18 mouse cellular contexts compared by ENCODE assay signal in genomic region chr19:43476063-43476462, GRCm38 (mm10). TPM values are rescaled to one million over a fixed set of nuclear protein-coding genes. Genes with fewer than 3 reads are reported as not detected.
"Had no signal": no experiment of that assay in that cellular context is flagged by ENCODE, and none has a peak within 500 bp of the region (broad histone marks: within the 10 kb centered on the region; RNA-seq: fewer than 3 reads in every experiment).

No protein-coding gene starts in this region.

- H3K4me3 ChIP-seq: left cerebral cortex, adult 2 months; liver, embryonic 13.5 days had no signal

- H3K27ac ChIP-seq: kidney, postnatal 0 days; left cerebral cortex, adult 2 months; liver, embryonic 13.5 days; stomach, postnatal 0 days had no signal

- ATAC-seq: inflammation-experienced regulatory T-cells, adult 6 months; intestine, embryonic 16.5 days had no signal

- H3K36me3 ChIP-seq: liver, embryonic 13.5 days had no signal

- DNase-seq: layer of hippocampus, adult 9-11 months; layer of hippocampus, postnatal 36 days; liver, embryonic 13.5 days; lung, adult 2 months; lung, postnatal 14 days; lung, postnatal 4 days; midbrain, embryonic 14.5 days; right cerebral cortex, adult 18-20 months; right cerebral cortex, postnatal 14 days; right cerebral cortex, postnatal 4 days; thymus, adult 2 months; thymus, postnatal 14 days; thymus, postnatal 4 days had no signal

RNA-seq across cellular contexts. Expression of gene Cnnm1, which starts 35.8 kb away (rescaled TPM):
- polyA plus RNA-seq: inflammation-experienced regulatory T-cells, adult 6 months had no signal
